Mouse (Mus musculus) heart, postnatal 36 days (tissue): Measurements from ENCODE around the gene Picalm. TPM values are rescaled to one million over a fixed set of nuclear protein-coding genes. Genes with fewer than 3 reads are reported as not detected.

Experiments used
- total RNA-seq, 2 experiments: library from RNA; stranded (reverse); gene quantifications; 2 replicates each; pipeline ENCODE4 v1.2.3; 2021

Gene Picalm
- total RNA-seq, 2 experiments from 2014 or later, result 113 to 122 TPM

Other genes starting within 250 kb of the Picalm start
- not detected for gene Ccdc81, start 226.6 kb upstream of the Picalm start, total RNA-seq
- 10 to 100 TPM; 60.8 to 80.8 TPM for gene Hikeshi, start 189.0 kb upstream of the Picalm start, total RNA-seq
- gene Eed, start 149.2 kb upstream of the Picalm start, total RNA-seq, result 10 to 100 TPM; 24.1 to 25.4 TPM
- under 1 TPM; 0.24 to 0.28 TPM for gene Ccdc83, start 135.6 kb downstream of the Picalm start, total RNA-seq
- gene Sytl2, start 172.0 kb downstream of the Picalm start, total RNA-seq, result 1 to 10 TPM; 2.6 to 2.7 TPM